Mouse (Mus musculus): ENCODE results near the gene Catsperg1.

Gene Catsperg1

DNA sequence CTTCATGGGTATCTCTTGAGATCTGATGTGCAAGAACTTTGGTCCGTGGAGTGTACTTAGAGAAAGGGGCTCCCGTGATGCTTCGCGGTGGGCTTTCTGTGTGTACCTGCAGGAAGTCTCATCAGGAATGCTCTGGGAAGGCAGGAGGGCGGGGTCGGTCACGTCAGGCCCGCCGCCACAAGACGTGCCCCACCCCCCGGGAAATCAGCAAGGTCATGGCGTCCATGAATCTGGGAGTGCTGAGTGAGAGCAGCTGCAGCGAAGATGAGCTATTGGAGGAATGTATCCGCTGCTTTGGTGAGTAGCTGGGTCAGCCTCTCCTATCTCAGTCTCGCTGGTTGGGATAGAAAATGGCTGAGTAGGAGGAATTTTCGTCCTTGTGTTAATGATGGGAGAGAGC is 76.4 kb downstream of the Catsperg1 start:
- no peak for DNase-seq (ENCODE audit: low spot score in 2 of 2)

DNA sequence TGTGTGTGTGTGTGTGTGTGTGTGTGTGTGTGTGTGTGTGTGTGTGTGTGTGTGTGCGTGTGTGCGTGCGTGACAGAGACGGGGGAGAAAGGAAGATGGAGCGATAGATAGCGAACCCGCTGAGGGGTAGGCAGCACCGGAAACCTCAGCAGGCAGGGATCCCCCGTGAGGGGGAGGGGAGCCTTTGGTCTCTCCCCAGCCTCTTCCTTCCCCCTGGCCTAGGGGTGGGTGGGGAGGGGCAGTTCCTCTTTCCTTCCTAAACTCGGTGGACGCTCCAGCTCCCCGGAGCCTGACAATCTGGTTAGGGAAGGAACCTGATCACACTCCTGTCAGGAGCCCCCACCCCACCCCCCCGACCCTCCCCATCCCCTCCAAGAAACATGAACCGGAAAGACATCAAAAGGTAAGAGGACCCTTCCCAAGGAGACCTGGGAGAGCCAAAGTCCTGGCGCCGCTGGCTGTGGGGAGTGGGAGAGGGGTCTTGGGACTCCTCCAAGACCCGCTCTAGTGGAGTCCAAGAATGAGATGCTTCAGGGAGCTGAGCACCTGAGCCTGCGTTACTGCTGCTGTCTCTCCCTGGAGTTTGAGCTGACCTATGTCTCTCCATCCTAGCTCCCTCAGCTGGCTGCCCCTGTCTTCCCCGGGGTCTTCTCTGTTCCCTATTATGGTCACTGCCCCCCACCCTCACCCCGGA is 79.0 kb downstream of the Catsperg1 start, which contains the start of gene Rasgrp4:
Gene Rasgrp4, plus strand, starts transcription at position 159 of the 694 bp plus-strand sequence.
- no peak for DNase-seq (ENCODE audit: low spot score in 2 of 2)

DNA sequence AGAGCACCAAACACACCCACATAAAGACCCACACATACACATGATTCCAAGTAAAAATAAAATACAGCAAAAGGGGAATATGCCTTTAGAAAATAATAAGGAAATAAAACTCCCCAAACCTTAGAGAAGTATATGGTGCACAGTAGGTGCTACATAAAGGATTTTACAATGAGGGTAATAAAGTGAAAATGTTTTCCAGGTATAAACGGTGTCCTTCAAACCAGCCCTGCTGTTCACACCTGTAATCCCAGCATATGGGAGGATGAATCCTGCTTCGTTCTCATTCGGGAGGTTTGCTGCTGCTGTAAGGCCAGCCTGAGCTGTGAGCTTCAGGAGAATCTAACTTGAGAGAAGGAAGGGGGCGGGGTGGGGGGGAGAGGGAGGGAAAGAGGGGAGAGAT is 79.6 kb downstream of the Catsperg1 start:
- DNase-seq (ENCODE audit: low spot score in 2 of 2) = no peak

Data from urinary bladder, postnatal 36 days (tissue).